Mouse (Mus musculus): ENCODE measurements around the gene Cyp4f37.

GRCm38 (mm10) chr17:32610896-32611295 lies 10.2 kb upstream of the Cyp4f37 start:
- TF ChIP-seq CTCF (IDR thresholded peaks at IDR 0.05; ENCODE audit: insufficient read depth, low read depth, low read length) (no peak), POLR2A (IDR thresholded peaks at IDR 0.05; ENCODE audit: insufficient read depth, low read depth, low read length) (no peak)
